Mouse (Mus musculus) cortical plate, adult 2 months (tissue): ENCODE measurements around the gene Fstl1.

Experiments
- CTCF ChIP-seq: fragments of 200-500 bp; IDR thresholded peaks from 2 replicates; pipeline ENCODE4 v1.5.1; 2011; ENCODE audit warnings: mild to moderate bottlenecking, control low read depth, low read length; ENCODE audit not compliant: insufficient read depth; ENCODE audit errors: extremely low read depth
- POLR2A ChIP-seq: fragments of 200-500 bp; IDR thresholded peaks from 2 replicates; pipeline ENCODE4 v1.6.1; 2011; ENCODE audit warnings: mild to moderate bottlenecking, low read length, control low read depth; ENCODE audit not compliant: insufficient read depth; ENCODE audit errors: extremely low read depth

- TF ChIP-seq POLR2A = no peak
- no peak for TF ChIP-seq CTCF
Measured at GRCm38 (mm10) chr16:37753809-37754208, 22.9 kb upstream of the Fstl1 start.
